Mouse (Mus musculus): ENCODE results near the gene Psma1.

- no peak for TF ChIP-seq POLR2A (IDR thresholded peaks at IDR 0.05; ENCODE audit: low read depth, low read length)
- TF ChIP-seq CTCF (IDR thresholded peaks at IDR 0.05; ENCODE audit: extremely low read depth, insufficient read length, insufficient replicate concordance, low read depth, low read length) = no peak
Observed at GRCm38 (mm10) chr7:114291461-114292335, 15.8 kb upstream of the Psma1 start.
